Mouse (Mus musculus): ENCODE data around the gene Gsc. TPM values are rescaled to one million over a fixed set of nuclear protein-coding genes. Genes with fewer than 3 reads are reported as not detected.
"Not testable (repeated sequence)": the region's sequence is repeated elsewhere in the genome, so short reads cannot be mapped to it uniquely, and the experiment has no call there.

The Gsc gene
- total RNA-seq, 2 experiments from 2014 or later: not detected

GRCm38 (mm10) chr12:104461372-104461771 lies 11.8 kb downstream of the Gsc start:
- DNase-seq (ENCODE audit: extremely low spot score in 1 of 2, low spot score in 1 of 2): no peak

- no peak for DNase-seq (ENCODE audit: extremely low spot score in 1 of 2, low spot score in 1 of 2)
Observed at GRCm38 (mm10) chr12:104459377-104459776, 13.8 kb downstream of the Gsc start.

- no peak for DNase-seq (ENCODE audit: extremely low spot score in 1 of 2, low spot score in 1 of 2)
Observed at GRCm38 (mm10) chr12:104453002-104453401, 20.1 kb downstream of the Gsc start.

- no peak for DNase-seq (ENCODE audit: extremely low spot score in 1 of 2, low spot score in 1 of 2)
Observed at GRCm38 (mm10) chr12:104450257-104450656, 22.9 kb downstream of the Gsc start.

GRCm38 (mm10) chr12:104448099-104448498 lies 25.0 kb downstream of the Gsc start:
- peak in 1 of 2 experiments; percentile 73 for DNase-seq (ENCODE audit: extremely low spot score in 1 of 2, low spot score in 1 of 2)

- not testable (repeated sequence) for DNase-seq (ENCODE audit: extremely low spot score in 1 of 2, low spot score in 1 of 2)
Observed at GRCm38 (mm10) chr12:104447056-104447455, 26.1 kb downstream of the Gsc start.

GRCm38 (mm10) chr12:104443716-104444115 lies 29.4 kb downstream of the Gsc start:
- DNase-seq (ENCODE audit: extremely low spot score in 1 of 2, low spot score in 1 of 2): no peak

GRCm38 (mm10) chr12:104440087-104440760 lies 32.9 kb downstream of the Gsc start:
- DNase-seq (ENCODE audit: extremely low spot score in 1 of 2, low spot score in 1 of 2): peak; percentile 87 to 98

- no peak for DNase-seq (ENCODE audit: extremely low spot score in 1 of 2, low spot score in 1 of 2)
Observed at GRCm38 (mm10) chr12:104433951-104434735, 39.0 kb downstream of the Gsc start.

GRCm38 (mm10) chr12:104433214-104433613 lies 39.9 kb downstream of the Gsc start:
- no peak for DNase-seq (ENCODE audit: extremely low spot score in 1 of 2, low spot score in 1 of 2)

GRCm38 (mm10) chr12:104431359-104431758 lies 41.8 kb downstream of the Gsc start:
- DNase-seq (ENCODE audit: extremely low spot score in 1 of 2, low spot score in 1 of 2): no peak

- no peak for DNase-seq (ENCODE audit: extremely low spot score in 1 of 2, low spot score in 1 of 2)
Observed at GRCm38 (mm10) chr12:104426915-104427314, 46.2 kb downstream of the Gsc start.

GRCm38 (mm10) chr12:104425591-104425990 lies 47.5 kb downstream of the Gsc start:
- no peak for DNase-seq (ENCODE audit: extremely low spot score in 1 of 2, low spot score in 1 of 2)

- no peak for DNase-seq (ENCODE audit: extremely low spot score in 1 of 2, low spot score in 1 of 2)
Observed at GRCm38 (mm10) chr12:104422615-104423392, 50.3 kb downstream of the Gsc start.

Other genes with a start within 250 kb of the Gsc start
- 1 to 10 TPM in 1 of 2 experiments, not detected in 1; 2.7 TPM for gene Serpina3g, start 237.1 kb downstream of the Gsc start, total RNA-seq (2021)
- gene Serpina3i, start 210.2 kb downstream of the Gsc start, total RNA-seq (2021): 1 to 10 TPM; 1.1 to 1.5 TPM
- gene Serpina3j, start 158.8 kb downstream of the Gsc start, total RNA-seq (2021): not detected
- not detected for gene Serpina3k, start 134.8 kb downstream of the Gsc start, total RNA-seq (2021)
- gene Serpina3m, start 134.8 kb downstream of the Gsc start, total RNA-seq (2021): under 1 TPM; 0.49 to 0.52 TPM
- gene Serpina3n, start 66.6 kb downstream of the Gsc start, total RNA-seq (2021): 10 to 100 TPM; 72.2 to 78.7 TPM

Measured in layer of hippocampus, postnatal 25 days (tissue).